ENCODE assay signal across 8 mouse cellular contexts in genomic region chr7:19211996-19212755, GRCm38 (mm10). TPM values are rescaled to one million over a fixed set of nuclear protein-coding genes. Genes with fewer than 3 reads are reported as not detected.
A peak's percentile ranks its signal among the peaks of the same experiment; 100 is the strongest.
DNase-seq lines count a peak whose midpoint lies in the region; ATAC-seq and TF ChIP-seq lines count a peak whose summit lies in the region.

Gene Gpr4, plus strand, starts transcription at chr7:19212538.

- H3K36me3 ChIP-seq in spleen, adult 2 months (ENCODE audit: control insufficient read depth, insufficient read depth, low read length) = no peaks in the 10 kb centered on the region
- H3K36me3 ChIP-seq in forebrain, embryonic 14.5 days (ENCODE audit: control insufficient read depth, insufficient read depth, low read length) = no peaks in the 10 kb centered on the region
- no peaks in the 10 kb centered on the region for H3K36me3 ChIP-seq in hindbrain, embryonic 15.5 days
- H3K36me3 ChIP-seq in liver, postnatal 0 days (replicated peaks; ENCODE audit: insufficient read depth, low read length) = no peaks in the 10 kb centered on the region

- H3K27me3 ChIP-seq in spleen, adult 2 months (ENCODE audit: control insufficient read depth, insufficient read depth, low read length) = peaks cover 7% of the 10 kb centered on the region; the same call in 1 of the 2 replicates
- H3K27me3 ChIP-seq in forebrain, embryonic 14.5 days (replicated peaks; ENCODE audit: control insufficient read depth, insufficient read depth, low read length) = no peaks in the 10 kb centered on the region
- 0 out of 2 replicates have a peak, but pooled peaks cover 3% of the 10 kb centered on the region for H3K27me3 ChIP-seq in hindbrain, embryonic 15.5 days
- peaks cover 23% of the 10 kb centered on the region for H3K27me3 ChIP-seq in liver, postnatal 0 days (ENCODE audit: insufficient read depth, low read length)

- no peaks in the 10 kb centered on the region for H3K4me1 ChIP-seq in spleen, adult 2 months (ENCODE audit: control insufficient read depth, insufficient read depth, insufficient read length)
- H3K4me1 ChIP-seq in forebrain, embryonic 14.5 days (ENCODE audit: control insufficient read depth, insufficient read depth, low read length) = peaks cover 3% of the 10 kb centered on the region; the same call in 1 of the 2 replicates
- peaks cover 9% of the 10 kb centered on the region for H3K4me1 ChIP-seq in hindbrain, embryonic 15.5 days (replicated peaks)
- peaks cover 9% of the 10 kb centered on the region for H3K4me1 ChIP-seq in liver, postnatal 0 days (ENCODE audit: insufficient read depth)
- peaks cover 11% of the 10 kb centered on the region for H3K4me1 ChIP-seq in olfactory bulb, adult 2 months (ENCODE audit: control insufficient read depth, insufficient read depth, low read length)

- H3K4me2 ChIP-seq in forebrain, embryonic 14.5 days (ENCODE audit: low read length) = peak within 1 kb of the TSS; percentile 63
- H3K4me2 ChIP-seq in hindbrain, embryonic 15.5 days = peak within 1 kb of the TSS; percentile 94
- peak within 1 kb of the TSS; percentile 65 for H3K4me2 ChIP-seq in liver, postnatal 0 days (ENCODE audit: low read depth, low read length)

- peak within 1 kb of the TSS; percentile 53 for H3K9ac ChIP-seq in forebrain, embryonic 14.5 days (ENCODE audit: low read length)
- H3K9ac ChIP-seq in hindbrain, embryonic 15.5 days = peak within 1 kb of the TSS; percentile 53
- H3K9ac ChIP-seq in liver, postnatal 0 days (replicated peaks) = 0 out of 2 replicates have a peak within 1 kb of the TSS, but pooled peaks have one; percentile 26

- H3K9me3 ChIP-seq in forebrain, embryonic 14.5 days (replicated peaks; ENCODE audit: control insufficient read depth, low read length) = no peaks in the 10 kb centered on the region
- H3K9me3 ChIP-seq in hindbrain, embryonic 15.5 days = no peaks in the 10 kb centered on the region
- H3K9me3 ChIP-seq in liver, postnatal 0 days (ENCODE audit: low read length) = no peaks in the 10 kb centered on the region

- TF ChIP-seq POLR2A in spleen, adult 2 months (IDR thresholded peaks at IDR 0.05; ENCODE audit: low read depth, low read length) = no peak
- no peak for TF ChIP-seq POLR2A in olfactory bulb, adult 2 months (IDR thresholded peaks at IDR 0.05; ENCODE audit: insufficient read depth, low read depth, low read length)

- WGBS in spleen, adult 2 months = 8% methylated on average over 29 of the region's 30 CpGs
- 2% methylated on average over 29 of the region's 30 CpGs for WGBS in forebrain, embryonic 14.5 days
- 2% methylated on average over 27 of the region's 30 CpGs for WGBS in hindbrain, embryonic 15.5 days
- 7% methylated on average over 16 of the region's 30 CpGs for WGBS in liver, postnatal 0 days (ENCODE audit: insufficient replicate concordance)
- 5% methylated on average over 29 of the region's 30 CpGs for WGBS in olfactory bulb, adult 2 months

- TF ChIP-seq CTCF in spleen, adult 2 months (IDR thresholded peaks at IDR 0.05; ENCODE audit: extremely low read depth, insufficient read depth, insufficient read length, insufficient replicate concordance) = no peak
- no peak; the same call in 1 of the 2 replicates for TF ChIP-seq CTCF in liver, postnatal 0 days (IDR thresholded peaks at IDR 0.05; ENCODE audit: low read depth)
- no peak for TF ChIP-seq CTCF in olfactory bulb, adult 2 months (IDR thresholded peaks at IDR 0.05; ENCODE audit: insufficient read depth, low read depth, low read length)

- DNase-seq in spleen, adult 2 months (ENCODE audit: low read depth in 1 of 2, low spot score in 2 of 2) = no peak
- DNase-seq in spleen, postnatal 36 days (ENCODE audit: low spot score in 2 of 2) = no peak
- DNase-seq in forebrain, embryonic 14.5 days (ENCODE audit: low spot score) = peak; percentile 35
- peak; percentile 45 for DNase-seq in liver, postnatal 0 days
- DNase-seq in ovary, adult 18-20 months (ENCODE audit: low spot score) = no peak
- DNase-seq in left cerebral cortex, adult 18-20 months (ENCODE audit: low spot score in 2 of 2) = no peak

- ATAC-seq in forebrain, embryonic 14.5 days = peak; percentile 76
- peak; percentile 43; the same call in 1 of the 2 replicates for ATAC-seq in hindbrain, embryonic 15.5 days (ENCODE audit: low FRiP score, low read depth)
- ATAC-seq in liver, postnatal 0 days = peak; percentile 47

- no peak within 1 kb of the TSS for H3K27ac ChIP-seq in spleen, adult 2 months (ENCODE audit: insufficient read depth, low read length)
- no peak within 1 kb of the TSS for H3K27ac ChIP-seq in forebrain, embryonic 14.5 days (ENCODE audit: low read depth, low read length)
- H3K27ac ChIP-seq in hindbrain, embryonic 15.5 days (replicated peaks) = no peak within 1 kb of the TSS
- H3K27ac ChIP-seq in liver, postnatal 0 days (ENCODE audit: low read depth) = no peak within 1 kb of the TSS
- no peak within 1 kb of the TSS; the same call in 1 of the 2 replicates for H3K27ac ChIP-seq in olfactory bulb, adult 2 months (ENCODE audit: insufficient read depth, low read depth, low read length)

- H3K4me3 ChIP-seq in spleen, adult 2 months (ENCODE audit: extremely low read depth, insufficient read depth, insufficient read length) = peak within 1 kb of the TSS; percentile 46; the same call in 1 of the 2 replicates
- peak within 1 kb of the TSS; percentile 39 for H3K4me3 ChIP-seq in forebrain, embryonic 14.5 days (ENCODE audit: low read depth, low read length)
- peak within 1 kb of the TSS; percentile 53 for H3K4me3 ChIP-seq in hindbrain, embryonic 15.5 days
- H3K4me3 ChIP-seq in liver, postnatal 0 days (ENCODE audit: low read depth, low read length) = peak within 1 kb of the TSS; percentile 39
- H3K4me3 ChIP-seq in olfactory bulb, adult 2 months (ENCODE audit: insufficient read depth, low read depth, low read length) = peak within 1 kb of the TSS; percentile 52

- no peak for TF ChIP-seq EP300 in liver, postnatal 0 days (IDR thresholded peaks at IDR 0.05; ENCODE audit: low read depth)

RNA-seq across cellular contexts. Expression of gene Gpr4, which starts in this region (rescaled TPM):
- 6.5 and 9.3 TPM in 2 replicates for polyA plus RNA-seq in spleen, adult 2 months (2012; rRNA removed)
- polyA plus RNA-seq in forebrain, embryonic 14.5 days (2014; fragmentation: Nextera tagmentation; extraction: Ambion mirVana) = 1.8 and 2.3 TPM in 2 replicates
- 2.7 and 3.8 TPM in 2 replicates for polyA plus RNA-seq in hindbrain, embryonic 15.5 days (2015; fragmentation: Nextera tagmentation; extraction: Ambion mirVana)
- polyA plus RNA-seq in liver, postnatal 0 days (2015; fragmentation: Nextera tagmentation; extraction: Ambion mirVana) = 0.74 and 0.83 TPM in 2 replicates
- polyA plus RNA-seq in olfactory bulb, adult 2 months (2012; ENCODE audit: insufficient read depth, insufficient read length, low replicate concordance, missing spikeins) = not detected in 2 replicates
- 1 to 10 TPM; 2.5 to 3.6 TPM for total RNA-seq in left cerebral cortex, adult 18-20 months (2021)

Comparison
In these comparisons a context has a peak if more than half of its experiments do, and no peak if none do; other contexts are left out.
1. Peak in DNase-seq, ATAC-seq, H3K4me3 ChIP-seq, H3K9ac ChIP-seq and H3K4me2 ChIP-seq in liver, postnatal 0 days; RNA of the gene not detected or under 1 TPM.